8 mouse cellular contexts compared by ENCODE assay signal in the genomic region with DNA sequence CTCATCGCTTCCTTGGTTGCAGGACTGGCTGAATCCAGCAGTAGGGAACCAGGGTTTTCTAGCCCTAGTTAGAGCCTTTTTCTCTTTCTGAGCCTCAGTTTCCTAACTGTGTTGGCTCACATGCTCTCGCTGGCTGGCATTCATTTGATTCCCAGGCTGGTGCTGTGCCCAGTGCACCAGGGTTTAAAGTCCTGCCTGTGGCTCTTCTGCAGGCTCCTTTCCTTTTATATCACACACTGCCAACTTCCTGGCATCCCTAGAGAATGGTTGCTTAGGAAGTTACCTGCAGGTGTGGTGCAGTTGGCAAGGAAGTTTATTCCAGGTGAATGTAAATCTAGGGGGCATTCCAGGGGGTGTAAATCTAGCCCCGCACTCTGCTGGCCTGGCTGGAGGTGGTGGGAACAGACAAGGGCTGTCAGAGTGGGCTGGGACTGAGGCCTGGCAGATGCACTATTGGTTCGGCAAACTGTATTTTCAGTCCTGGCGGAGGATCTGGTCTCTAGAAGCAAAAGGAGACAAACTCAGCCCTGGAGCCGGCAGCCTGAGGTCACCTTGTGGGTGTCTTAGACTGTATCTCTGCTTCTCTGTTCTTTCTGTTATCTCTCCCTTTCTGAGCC. TPM values are rescaled to one million over a fixed set of nuclear protein-coding genes. Genes with fewer than 3 reads are reported as not detected.
DNase-seq lines count a peak whose midpoint lies in the region; ATAC-seq and TF ChIP-seq lines count a peak whose summit lies in the region.

No protein-coding gene starts in this region.

- peak; percentile 18; the same call in 1 of the 2 replicates for ATAC-seq in hindbrain, embryonic 13.5 days (ENCODE audit: low FRiP score)
- ATAC-seq in liver, embryonic 13.5 days (ENCODE audit: low read depth), result no peak

- H3K4me1 ChIP-seq in cerebellum, adult 2 months (ENCODE audit: control insufficient read depth, insufficient read depth, low read length), result peaks cover 8% of the 10 kb centered on the region; the same call in 1 of the 2 replicates
- peaks cover 3 to 18% of the 10 kb centered on the region in 2 experiments; a peak in 3 of 4 replicates for H3K4me1 ChIP-seq in MEL (ENCODE audit: control insufficient read depth in 1 of 2, insufficient read depth in 2 of 2, low read length in 2 of 2)
- H3K4me1 ChIP-seq in hindbrain, embryonic 13.5 days (replicated peaks), result peaks cover 28% of the 10 kb centered on the region
- peaks cover 37% of the 10 kb centered on the region for H3K4me1 ChIP-seq in liver, embryonic 13.5 days (replicated peaks)

- WGBS in cerebellum, adult 2 months, result 40% methylated on average over 6 of the region's 6 CpGs
- 69% methylated on average over 6 of the region's 6 CpGs for WGBS in hindbrain, embryonic 13.5 days
- WGBS in liver, embryonic 13.5 days (ENCODE audit: insufficient replicate concordance), result 53% methylated on average over 6 of the region's 6 CpGs

- no peak for TF ChIP-seq POLR2A in cerebellum, adult 2 months (IDR thresholded peaks at IDR 0.05; ENCODE audit: borderline replicate concordance, insufficient read depth, low read length)
- TF ChIP-seq POLR2A in MEL (IDR thresholded peaks at IDR 0.05; ENCODE audit: control insufficient read depth in 1 of 2, insufficient read depth in 1 of 2, low read depth in 1 of 2, low read length in 2 of 2, poor library complexity in 1 of 2), result no peak

- TF ChIP-seq RAD21 in MEL (IDR thresholded peaks at IDR 0.05; ENCODE audit: low read depth, low read length), result no peak

- peaks cover 20% of the 10 kb centered on the region for H3K79me2 ChIP-seq in MEL (ENCODE audit: control insufficient read depth, insufficient read depth, low read length, poor library complexity)

- peak overlapping the region; percentile 70 for H3K9ac ChIP-seq in MEL (ENCODE audit: control insufficient read depth, low read depth, low read length, poor library complexity, severe bottlenecking)
- H3K9ac ChIP-seq in hindbrain, embryonic 13.5 days, result peak overlapping the region; percentile 51
- H3K9ac ChIP-seq in liver, embryonic 13.5 days, result peak overlapping the region; percentile 23; the same call in 1 of the 2 replicates

- H3K4me3 ChIP-seq in cerebellum, adult 2 months (replicated peaks; ENCODE audit: insufficient read depth, low read depth, low read length), result peak overlapping the region; percentile 14
- peak overlapping the region; percentile 36 to 67; a peak in 3 of 4 replicates for H3K4me3 ChIP-seq in MEL (ENCODE audit: control insufficient read depth in 1 of 2, insufficient read depth in 1 of 2, low read depth in 2 of 2, low read length in 2 of 2)
- peak overlapping the region; percentile 82 for H3K4me3 ChIP-seq in hindbrain, embryonic 13.5 days
- H3K4me3 ChIP-seq in liver, embryonic 13.5 days (replicated peaks), result peak overlapping the region; percentile 83

- H3K27ac ChIP-seq in cerebellum, adult 2 months (ENCODE audit: insufficient read depth, low read length), result no peak overlapping the region; the same call in 1 of the 2 replicates
- H3K27ac ChIP-seq in MEL (ENCODE audit: control insufficient read depth, low read depth, low read length), result no peak overlapping the region
- H3K27ac ChIP-seq in hindbrain, embryonic 13.5 days, result peak overlapping the region; percentile 66
- no peak overlapping the region for H3K27ac ChIP-seq in liver, embryonic 13.5 days

- TF ChIP-seq CTCF in cerebellum, adult 2 months (IDR thresholded peaks at IDR 0.05; ENCODE audit: borderline replicate concordance, insufficient read depth, low read depth, low read length), result no peak
- no peak for TF ChIP-seq CTCF in MEL (IDR thresholded peaks at IDR 0.05 in 2 of 3, conservative IDR thresholded peaks at IDR 0.05 in 1 of 3; ENCODE audit: control insufficient read depth in 1 of 3, insufficient read depth in 1 of 3, low read depth in 2 of 3, low read length in 3 of 3, poor library complexity in 1 of 3, severe bottlenecking in 1 of 3)

- no peaks in the 10 kb centered on the region for H3K9me3 ChIP-seq in MEL (replicated peaks; ENCODE audit: insufficient read depth, low read length)
- H3K9me3 ChIP-seq in hindbrain, embryonic 13.5 days, result no peaks in the 10 kb centered on the region
- no peaks in the 10 kb centered on the region for H3K9me3 ChIP-seq in liver, embryonic 13.5 days (replicated peaks)

- no peak for TF ChIP-seq EP300 in MEL (IDR thresholded peaks at IDR 0.05; ENCODE audit: low read depth in 1 of 2, low read length in 2 of 2)

- no peaks in the 10 kb centered on the region for H3K27me3 ChIP-seq in cerebellum, adult 2 months (ENCODE audit: control insufficient read depth, insufficient read depth, low read length)
- H3K27me3 ChIP-seq in MEL (ENCODE audit: control insufficient read depth in 1 of 2, insufficient read depth in 2 of 2, low read length in 2 of 2), result no peaks in the 10 kb centered on the region
- peaks cover 5% of the 10 kb centered on the region; the same call in 1 of the 2 replicates for H3K27me3 ChIP-seq in hindbrain, embryonic 13.5 days
- 0 out of 2 replicates have a peak, but pooled peaks cover 2% of the 10 kb centered on the region for H3K27me3 ChIP-seq in liver, embryonic 13.5 days

- no peak for DNase-seq in cerebellum, adult 2 months
- DNase-seq in cerebellum, postnatal 36 days, result no peak
- no peak for DNase-seq in MEL (ENCODE audit: low read depth, low spot score)
- DNase-seq in liver, embryonic 13.5 days, result no peak
- no peak for DNase-seq in ovary, postnatal 14 days (ENCODE audit: low spot score)
- no peak for DNase-seq in gastrocnemius, postnatal 25 days
- DNase-seq in adrenal gland, postnatal 10 days, result no peak

- peak overlapping the region; percentile 98 for H3K4me2 ChIP-seq in hindbrain, embryonic 13.5 days
- H3K4me2 ChIP-seq in liver, embryonic 13.5 days, result peak overlapping the region; percentile 97

- H3K36me3 ChIP-seq in MEL (ENCODE audit: control insufficient read depth in 1 of 2, insufficient read depth in 2 of 2, low read length in 2 of 2), result peaks cover 0 to 9% of the 10 kb centered on the region in 2 experiments; a peak in 2 of 4 replicates
- H3K36me3 ChIP-seq in hindbrain, embryonic 13.5 days, result peaks cover 26% of the 10 kb centered on the region
- H3K36me3 ChIP-seq in liver, embryonic 13.5 days, result peaks cover 29% of the 10 kb centered on the region

TF ChIP-seq in MEL, 35 proteins besides CTCF, POLR2A, EP300 and RAD21:
- TF ChIP-seq CHD1 (IDR thresholded peaks at IDR 0.05; ENCODE audit: low read depth, low read length) (no peak), MAFK (IDR thresholded peaks at IDR 0.05; ENCODE audit: borderline replicate concordance, low read depth, low read length) (no peak), ETS1 (IDR thresholded peaks at IDR 0.05; ENCODE audit: low read depth, low read length) (no peak), JUND (IDR thresholded peaks at IDR 0.05; ENCODE audit: low read depth, low read length) (no peak), MAX (IDR thresholded peaks at IDR 0.05; ENCODE audit: low read length) (no peak), ZNF384 (IDR thresholded peaks at IDR 0.05; ENCODE audit: low read depth, low read length) (no peak), NELFE (IDR thresholded peaks at IDR 0.05; ENCODE audit: low read depth, low read length) (no peak), KAT2A (conservative IDR thresholded peaks at IDR 0.05; ENCODE audit: low read depth, low read length) (no peak), CHD2 (IDR thresholded peaks at IDR 0.05; ENCODE audit: low read length) (no peak), SIN3A (IDR thresholded peaks at IDR 0.05; ENCODE audit: low read length) (no peak), USF2 (IDR thresholded peaks at IDR 0.05; ENCODE audit: borderline replicate concordance in 1 of 2, insufficient read depth in 1 of 2, low read depth in 1 of 2, low read length in 2 of 2) (no peak)
TF ChIP-seq in MEL: peak in this region for 0.

RNA-seq across cellular contexts. Expression of gene Ppif, which starts 0.6 kb away (rescaled TPM):
- 62.7 and 63.3 TPM in 2 replicates for polyA plus RNA-seq in cerebellum, adult 2 months (2012; rRNA removed)
- 56.3 and 71.0 TPM in 2 replicates for total RNA-seq in MEL (2012; rRNA removed)
- 100 to 1,000 TPM; 127 to 128 TPM for polyA plus RNA-seq in MEL (2012; ENCODE audit: insufficient read depth in 1 of 2, insufficient read length in 2 of 2, low read depth in 1 of 2, low replicate concordance in 2 of 2, missing spikeins in 1 of 2)
- 28.0 and 32.0 TPM in 2 replicates for polyA plus RNA-seq in hindbrain, embryonic 13.5 days (2015; fragmentation: Nextera tagmentation; extraction: Ambion mirVana)
- 37.8 and 52.3 TPM in 2 replicates for polyA plus RNA-seq in liver, embryonic 13.5 days (2015; fragmentation: Nextera tagmentation; extraction: Ambion mirVana)
- total RNA-seq in gastrocnemius, postnatal 25 days (2021), result 10 to 100 TPM; 39.9 to 51.1 TPM
- 10 to 100 TPM; 47.9 to 66.6 TPM for total RNA-seq in adrenal gland, postnatal 10 days (2021)

Comparison
In these comparisons a context has a peak if more than half of its experiments do, and no peak if none do; other contexts are left out.
1. H3K4me3 ChIP-seq: peak in every context shown above with its lines; median percentile 83 in liver, embryonic 13.5 days; 82 in hindbrain, embryonic 13.5 days; 52 in MEL; 14 in cerebellum, adult 2 months.